Mouse (Mus musculus) spleen, adult 12 weeks (tissue): ENCODE results near the gene Ttc17.

Experiments used
- DNase-seq: peaks from one replicate; pipeline ENCODE4 v3.0.0; 2022; ENCODE audit warnings: low spot score

The Ttc17 gene

GRCm38 (mm10) chr2:94378678-94379077 is 27.8 kb downstream of the Ttc17 start:
- DNase-seq: no peak

- DNase-seq: no peak
Observed at GRCm38 (mm10) chr2:94371093-94371492, 35.4 kb downstream of the Ttc17 start.

DNA sequence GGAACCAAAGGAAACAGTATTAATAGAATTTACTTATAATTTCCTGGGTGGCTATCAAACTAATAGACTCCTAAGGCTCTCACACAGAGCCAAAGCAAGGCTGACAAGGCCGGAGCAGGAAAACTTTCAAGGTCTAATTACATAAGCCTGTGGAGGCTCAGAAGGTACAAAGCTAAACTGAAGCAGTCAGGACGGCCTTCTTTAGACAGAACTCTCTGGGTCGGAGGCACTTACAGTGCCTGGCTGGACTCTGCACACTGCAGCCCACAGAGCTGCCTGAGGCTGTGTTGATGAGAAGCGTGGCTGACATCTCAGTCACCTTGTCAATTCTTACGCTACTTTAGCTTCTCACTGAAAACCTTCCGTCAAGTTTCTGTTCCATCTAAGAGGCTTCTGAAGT is 42.7 kb downstream of the Ttc17 start:
- DNase-seq: no peak

GRCm38 (mm10) chr2:94360398-94360973 is 46.0 kb downstream of the Ttc17 start:
- peak; percentile 2 for DNase-seq

DNA sequence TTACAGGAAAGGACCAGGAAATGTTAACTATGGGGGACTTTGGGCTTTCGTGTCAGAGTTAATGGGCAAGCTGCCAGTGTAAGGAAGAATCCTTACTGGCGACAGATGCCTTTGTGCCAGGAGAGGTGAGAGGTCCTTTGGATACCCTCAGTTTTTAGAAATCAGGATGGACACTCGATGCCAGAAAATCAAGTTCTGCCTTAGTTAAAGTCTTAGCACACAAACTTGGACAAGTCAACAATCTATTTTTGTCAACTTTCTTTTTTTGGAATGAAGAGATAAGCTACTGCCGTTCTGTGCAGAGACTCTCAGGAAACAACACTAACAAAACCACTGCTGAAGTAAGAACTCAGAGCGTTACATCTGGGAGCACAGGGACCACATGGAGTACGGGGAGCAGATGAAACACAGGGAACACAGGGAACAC is 58.3 kb downstream of the Ttc17 start:
- no peak for DNase-seq

GRCm38 (mm10) chr2:94346746-94347145 is 59.7 kb downstream of the Ttc17 start:
- no peak for DNase-seq

- no peak for DNase-seq
Observed at GRCm38 (mm10) chr2:94344624-94345023, 61.9 kb downstream of the Ttc17 start.

DNA sequence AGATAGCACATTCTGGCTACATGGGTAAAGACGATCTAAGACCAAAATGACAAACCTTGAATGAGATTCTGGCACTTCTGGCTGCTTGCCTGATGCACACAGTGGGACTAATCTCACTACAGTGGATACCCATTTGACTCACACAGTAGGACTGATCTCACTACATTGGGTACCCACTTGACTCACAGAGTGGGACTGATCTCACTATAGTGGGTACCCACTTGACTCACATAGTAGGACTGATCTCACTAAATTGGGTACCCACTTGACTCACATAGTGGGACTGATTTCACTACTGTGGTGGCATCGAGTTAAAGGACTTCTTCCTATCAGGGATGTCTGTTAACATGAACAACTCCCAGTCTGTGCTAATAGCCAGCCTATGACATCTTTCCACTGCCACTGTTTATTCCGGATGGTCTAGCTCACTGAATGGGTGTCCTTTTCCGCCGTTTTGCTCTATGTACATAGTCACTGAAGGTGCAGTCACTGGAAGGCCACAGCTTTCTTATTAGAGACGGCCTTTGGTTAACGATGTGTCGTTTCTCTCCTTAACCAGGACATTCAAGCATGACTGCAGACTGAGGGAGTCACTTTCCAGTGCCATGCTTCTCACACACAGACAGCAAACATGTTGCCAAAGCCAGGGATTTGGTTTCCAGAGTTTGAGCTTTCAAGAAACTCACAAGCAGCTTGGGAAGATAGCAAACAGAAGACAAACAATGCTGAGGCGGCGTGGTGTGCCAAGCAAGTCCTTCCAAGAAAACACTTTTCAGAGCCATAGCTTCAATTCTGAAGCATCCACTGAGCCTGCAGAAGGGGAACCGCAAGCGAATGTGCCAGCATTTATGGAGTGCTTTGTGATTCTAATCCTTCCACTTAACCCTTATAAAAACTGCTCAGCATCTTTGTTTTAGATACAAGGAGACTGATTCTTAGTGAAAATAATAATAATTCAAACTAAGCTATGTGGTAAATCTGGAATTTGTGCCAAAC is 62.9 kb downstream of the Ttc17 start:
- DNase-seq: no peak

- no peak for DNase-seq
Observed at GRCm38 (mm10) chr2:94340769-94341168, 65.7 kb downstream of the Ttc17 start.

GRCm38 (mm10) chr2:94339495-94339894 is 67.0 kb downstream of the Ttc17 start:
- no peak for DNase-seq

GRCm38 (mm10) chr2:94336336-94336735 is 70.2 kb downstream of the Ttc17 start:
- no peak for DNase-seq

DNA sequence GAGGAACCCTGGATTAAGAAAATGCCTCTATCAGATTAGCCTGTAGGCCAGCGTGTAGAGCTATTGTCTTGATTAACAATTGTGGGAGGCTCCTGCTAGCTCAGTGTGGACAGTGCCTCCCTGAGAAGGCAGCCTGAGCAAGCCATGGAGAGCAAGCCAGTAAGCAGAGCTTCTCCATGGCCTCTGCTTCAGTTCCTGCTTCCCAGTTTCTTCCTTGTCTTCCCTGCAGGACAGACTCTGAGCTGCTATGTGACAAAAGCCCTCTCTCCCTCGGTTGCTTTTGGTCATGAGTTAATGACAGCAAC is 71.8 kb downstream of the Ttc17 start:
- no peak for DNase-seq

GRCm38 (mm10) chr2:94333841-94334741 is 72.4 kb downstream of the Ttc17 start:
- DNase-seq: no peak

DNA sequence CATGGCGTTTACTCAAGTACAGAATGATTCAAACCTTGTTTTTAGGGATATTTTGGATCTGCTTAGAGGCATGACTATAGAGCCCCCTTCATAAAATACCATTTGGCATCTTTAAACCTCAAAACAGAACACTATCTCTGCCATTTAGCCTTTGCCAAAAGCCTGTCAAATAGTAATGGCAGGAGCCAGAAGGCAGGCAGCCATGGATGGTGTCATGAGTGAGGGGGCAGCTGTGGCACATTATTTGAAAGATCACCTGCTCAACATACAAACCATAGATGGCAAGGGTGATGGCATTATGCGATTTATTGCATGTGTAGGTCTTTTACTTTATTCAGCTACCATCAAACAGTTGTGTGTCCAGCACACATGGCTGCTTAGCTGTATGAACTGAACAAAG is 73.4 kb downstream of the Ttc17 start:
- no peak for DNase-seq

- no peak for DNase-seq
Observed at GRCm38 (mm10) chr2:94329336-94329735, 77.2 kb downstream of the Ttc17 start.

DNA sequence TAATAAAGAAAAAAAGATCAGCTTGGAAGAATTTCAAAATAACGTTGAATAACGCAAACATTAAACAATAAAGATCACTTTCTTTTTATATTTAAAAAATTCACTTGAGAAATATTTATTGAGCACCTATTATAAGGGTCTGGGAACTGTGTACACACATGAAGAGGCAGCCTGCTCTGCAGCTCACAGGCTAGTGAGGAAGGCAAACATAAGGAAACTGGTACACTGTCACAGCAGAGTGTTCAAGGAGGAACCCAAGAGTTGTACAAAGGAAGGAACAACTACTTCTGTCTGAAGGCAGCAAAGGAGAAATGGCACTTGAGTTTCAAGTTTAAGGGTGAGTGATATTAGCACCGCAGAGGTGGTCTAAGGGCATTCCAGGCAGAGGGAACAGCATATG is 78.7 kb downstream of the Ttc17 start:
- DNase-seq: no peak

DNA sequence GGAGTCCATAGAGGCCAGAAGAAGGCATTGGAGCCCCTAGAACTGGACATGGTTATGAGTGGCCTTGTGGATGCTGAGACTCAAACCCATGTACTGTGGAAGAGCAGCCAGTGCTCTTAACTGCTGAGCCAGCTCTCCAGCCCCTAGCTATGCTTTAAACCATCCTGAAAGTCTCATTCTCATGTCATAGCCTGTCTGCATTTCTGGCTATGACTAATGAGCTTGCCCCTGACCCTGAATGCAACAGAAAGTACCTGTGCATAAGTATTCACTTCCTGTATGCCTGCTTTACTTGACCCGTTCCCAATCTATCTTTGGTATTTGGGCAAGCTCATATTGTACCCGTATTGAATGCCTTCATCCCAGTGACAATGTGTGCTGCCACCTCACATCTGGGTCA is 86.7 kb downstream of the Ttc17 start:
- DNase-seq: no peak

DNA sequence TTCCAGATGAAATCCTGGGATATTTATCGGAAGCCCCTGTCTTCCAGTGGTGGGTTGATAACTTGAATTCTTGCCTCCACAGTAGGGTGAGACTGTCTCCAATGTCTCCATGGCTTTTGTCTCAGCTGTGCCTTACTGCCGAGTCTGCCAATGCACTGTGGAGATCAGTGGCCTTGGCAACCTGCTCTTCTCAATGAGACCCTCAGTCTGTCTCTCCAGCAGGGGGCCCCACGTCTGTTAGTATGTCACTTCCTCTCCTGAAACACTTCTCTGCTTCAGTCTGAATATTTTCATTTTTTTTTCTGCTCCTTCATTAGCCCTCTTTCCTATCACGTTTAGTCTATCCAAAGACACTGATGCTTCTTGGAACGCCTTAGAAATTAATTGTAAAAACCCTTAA is 90.0 kb downstream of the Ttc17 start:
- no peak for DNase-seq

GRCm38 (mm10) chr2:94303984-94304383 is 102.5 kb downstream of the Ttc17 start:
- DNase-seq: no peak

DNA sequence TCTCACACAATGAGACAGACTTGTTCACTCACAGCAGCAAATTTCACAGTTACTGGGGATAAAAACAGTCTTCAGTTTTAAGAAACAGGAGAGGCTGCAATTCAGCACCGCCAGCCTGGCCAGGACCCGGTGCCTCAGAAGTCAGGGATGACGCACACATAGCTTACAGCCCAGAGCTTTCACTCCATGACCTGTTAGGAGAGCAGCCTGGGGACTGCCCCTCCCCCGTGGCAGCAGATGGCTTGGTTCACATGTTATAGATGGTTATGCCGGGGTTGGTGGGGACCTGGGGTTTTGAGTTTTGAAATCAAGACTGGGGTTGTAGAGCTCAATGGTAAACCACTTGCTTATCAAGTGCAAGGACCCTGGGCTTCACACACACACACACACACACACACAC is 104.1 kb downstream of the Ttc17 start:
- DNase-seq: no peak

DNA sequence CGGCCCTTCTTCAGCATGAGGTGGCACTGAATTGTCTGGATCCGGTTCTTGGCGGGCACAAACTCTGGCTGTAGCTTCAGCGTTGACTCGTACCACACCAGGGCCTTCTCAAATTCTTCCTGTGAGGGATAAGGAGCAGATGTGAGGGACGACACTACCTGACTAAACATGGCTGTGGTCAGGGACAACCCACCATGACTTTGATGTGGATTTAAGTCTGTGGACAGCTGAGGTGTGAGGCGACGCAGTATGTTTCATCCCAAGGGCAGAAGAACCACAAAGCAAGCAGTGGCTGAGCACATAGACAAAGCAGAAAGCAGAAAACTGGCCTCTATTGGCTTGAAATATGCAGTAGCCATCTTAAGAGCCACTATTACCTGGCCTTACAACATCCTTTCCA is 104.7 kb downstream of the Ttc17 start:
- no peak for DNase-seq

GRCm38 (mm10) chr2:94297467-94297866 is 109.0 kb downstream of the Ttc17 start:
- no peak for DNase-seq

DNA sequence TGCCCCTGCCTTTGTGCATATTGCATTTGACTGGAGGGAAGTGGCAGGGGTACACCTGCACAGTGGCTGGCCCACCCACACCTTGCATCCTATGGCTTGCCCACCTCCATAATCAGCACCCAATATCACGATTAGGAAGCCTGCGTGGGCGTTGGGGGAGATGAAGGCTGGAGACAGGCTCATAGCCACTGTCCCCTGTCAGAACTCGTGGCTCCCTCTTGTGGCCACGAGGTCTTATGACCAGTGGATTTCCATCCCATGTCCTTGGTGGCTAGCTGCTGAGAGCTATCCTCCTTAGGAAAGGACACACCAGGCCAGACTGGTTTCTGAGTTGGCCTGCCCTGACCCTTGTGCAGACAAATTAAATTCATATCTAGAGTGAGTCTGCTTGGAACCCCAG is 116.0 kb downstream of the Ttc17 start:
- DNase-seq: no peak
